Mouse (Mus musculus): ENCODE data around the gene Cklf. TPM values are rescaled to one million over a fixed set of nuclear protein-coding genes. Genes with fewer than 3 reads are reported as not detected.
A peak's percentile ranks its signal among the peaks of the same experiment; 100 is the strongest.
"Not testable (repeated sequence)": the region's sequence is repeated elsewhere in the genome, so short reads cannot be mapped to it uniquely, and the experiment has no call there.

The Cklf gene
- polyA plus RNA-seq, 1 experiment from 2014 or later: 44.1 TPM

GRCm38 (mm10) chr8:104239418-104239861, 11.2 kb upstream of the Cklf start:
- no peak overlapping the region for H3K4me2 ChIP-seq
- H3K9me3 ChIP-seq (replicated peaks): no peaks in the 10 kb centered on the region
- H3K27ac ChIP-seq: no peak overlapping the region
- no peak overlapping the region for H3K4me3 ChIP-seq
- WGBS: 91% methylated on average over 10 of the region's 10 CpGs
- H3K4me1 ChIP-seq: no peaks in the 10 kb centered on the region
- H3K9ac ChIP-seq: no peak overlapping the region
- H3K36me3 ChIP-seq (ENCODE audit: poor library complexity, severe bottlenecking): peaks cover 96% of the 10 kb centered on the region
- H3K27me3 ChIP-seq: no peaks in the 10 kb centered on the region
- ATAC-seq: no peak

- Histone ChIP-seq H3K4me3 (no peak overlapping the region), H3K9ac (no peak overlapping the region), H3K9me3 (replicated peaks) (no peaks in the 10 kb centered on the region), H3K27ac (no peak overlapping the region), H3K4me2 (no peak overlapping the region), H3K27me3 (no peaks in the 10 kb centered on the region), H3K4me1 (peaks cover 5% of the 10 kb centered on the region), H3K36me3 (ENCODE audit: poor library complexity, severe bottlenecking) (peaks cover 75% of the 10 kb centered on the region)
- 91% methylated on average over 12 of the region's 12 CpGs for WGBS
- ATAC-seq: no peak
These were observed 8.5 kb upstream of the Cklf start for GRCm38 (mm10) chr8:104242038-104242644.

GRCm38 (mm10) chr8:104246621-104247020, 4.0 kb upstream of the Cklf start:
- Histone ChIP-seq H3K4me3 (no peak overlapping the region), H3K9ac (no peak overlapping the region), H3K4me1 (peaks cover 21% of the 10 kb centered on the region), H3K36me3 (ENCODE audit: poor library complexity, severe bottlenecking) (peaks cover 31% of the 10 kb centered on the region), H3K27ac (no peak overlapping the region; the same call in 1 of the 2 replicates), H3K4me2 (no peak overlapping the region), H3K9me3 (replicated peaks) (no peaks in the 10 kb centered on the region), H3K27me3 (no peaks in the 10 kb centered on the region)
- ATAC-seq: no peak
- WGBS: 93% methylated on average over 4 of the region's 4 CpGs

GRCm38 (mm10) chr8:104247054-104247907, 3.4 kb upstream of the Cklf start:
- no peaks in the 10 kb centered on the region for H3K9me3 ChIP-seq (replicated peaks)
- peak overlapping the region; percentile 90 for H3K4me3 ChIP-seq
- peaks cover 24% of the 10 kb centered on the region for H3K36me3 ChIP-seq (ENCODE audit: poor library complexity, severe bottlenecking)
- peak overlapping the region; percentile 89 for H3K4me2 ChIP-seq
- no peaks in the 10 kb centered on the region for H3K27me3 ChIP-seq
- no peak for ATAC-seq
- 75% methylated on average over 22 of the region's 22 CpGs for WGBS
- peaks cover 25% of the 10 kb centered on the region for H3K4me1 ChIP-seq
- peak overlapping the region; percentile 92 for H3K9ac ChIP-seq
- no peak overlapping the region for H3K27ac ChIP-seq

- Histone ChIP-seq H3K9ac (peak overlapping the region; percentile 92), H3K4me1 (peaks cover 25% of the 10 kb centered on the region), H3K4me2 (peak overlapping the region; percentile 89), H3K27me3 (no peaks in the 10 kb centered on the region), H3K36me3 (ENCODE audit: poor library complexity, severe bottlenecking) (peaks cover 18% of the 10 kb centered on the region), H3K9me3 (replicated peaks) (no peaks in the 10 kb centered on the region), H3K27ac (peak overlapping the region; percentile 57; the same call in 1 of the 2 replicates), H3K4me3 (peak overlapping the region; percentile 90)
- peak; percentile 2; the same call in 1 of the 2 replicates for ATAC-seq
- 3% methylated on average over 11 of the region's 11 CpGs for WGBS
These were observed 2.8 kb upstream of the Cklf start for GRCm38 (mm10) chr8:104247908-104248275.

- H3K4me2 ChIP-seq: peak within 1 kb of the TSS; percentile 89
- H3K9me3 ChIP-seq (replicated peaks): no peaks in the 10 kb centered on the region
- peaks cover 25% of the 10 kb centered on the region for H3K4me1 ChIP-seq
- H3K4me3 ChIP-seq: peak within 1 kb of the TSS; percentile 90
- peak; percentile 92 for ATAC-seq
- H3K27ac ChIP-seq: peak within 1 kb of the TSS; percentile 57
- H3K27me3 ChIP-seq: no peaks in the 10 kb centered on the region
- under 1% methylated on average over 28 of the region's 28 CpGs for WGBS
- peaks cover 14% of the 10 kb centered on the region for H3K36me3 ChIP-seq (ENCODE audit: poor library complexity, severe bottlenecking)
- H3K9ac ChIP-seq: peak within 1 kb of the TSS; percentile 92
These were observed 2.4 kb upstream of the Cklf start, which contains the start of gene Tk2 for GRCm38 (mm10) chr8:104248276-104248675. Gene Tk2 (minus strand): TSS chr8:104248558.

- H3K27me3 ChIP-seq: no peaks in the 10 kb centered on the region
- peaks cover 6% of the 10 kb centered on the region; the same call in 1 of the 2 replicates for H3K36me3 ChIP-seq (ENCODE audit: poor library complexity, severe bottlenecking)
- H3K27ac ChIP-seq: no peak overlapping the region
- H3K9me3 ChIP-seq (replicated peaks): no peaks in the 10 kb centered on the region
- no peak overlapping the region for H3K4me2 ChIP-seq
- 90% methylated on average over 7 of the region's 7 CpGs for WGBS
- no peak overlapping the region for H3K9ac ChIP-seq
- H3K4me1 ChIP-seq: peaks cover 25% of the 10 kb centered on the region
- no peak for ATAC-seq
- H3K4me3 ChIP-seq: no peak overlapping the region
These were observed 1.1 kb upstream of the Cklf start for GRCm38 (mm10) chr8:104249442-104249996.

GRCm38 (mm10) chr8:104251461-104251860, 800 bp downstream of the Cklf start:
- peak overlapping the region; percentile 60 for H3K4me3 ChIP-seq
- WGBS: 1% methylated on average over 7 of the region's 7 CpGs
- H3K9ac ChIP-seq: peak overlapping the region; percentile 71
- H3K4me1 ChIP-seq: peaks cover 25% of the 10 kb centered on the region
- ATAC-seq: peak; percentile 4; the same call in 1 of the 2 replicates
- H3K27me3 ChIP-seq: no peaks in the 10 kb centered on the region
- H3K36me3 ChIP-seq (ENCODE audit: poor library complexity, severe bottlenecking): no peaks in the 10 kb centered on the region
- peak overlapping the region; percentile 71 for H3K4me2 ChIP-seq
- no peaks in the 10 kb centered on the region for H3K9me3 ChIP-seq (replicated peaks)
- no peak overlapping the region for H3K27ac ChIP-seq

- 89% methylated on average over 3 of the region's 3 CpGs for WGBS
These were observed 2.4 kb downstream of the Cklf start for GRCm38 (mm10) chr8:104253016-104253415.

GRCm38 (mm10) chr8:104261802-104262201, 11.1 kb downstream of the Cklf start:
- H3K4me2 ChIP-seq; H3K9ac ChIP-seq; H3K4me1 ChIP-seq; ATAC-seq; H3K4me3 ChIP-seq; H3K9me3 ChIP-seq (replicated peaks); H3K27me3 ChIP-seq; H3K27ac ChIP-seq: not testable (repeated sequence)
- 96% methylated on average over 5 of the region's 5 CpGs for WGBS
- H3K36me3 ChIP-seq (ENCODE audit: poor library complexity, severe bottlenecking): peaks cover 48% of the 10 kb centered on the region

More at GRCm38 (mm10) chr8:104253016-104253415, 2.4 kb downstream of the Cklf start:
- Histone ChIP-seq H3K9me3 (replicated peaks) (no peaks in the 10 kb centered on the region), H3K36me3 (ENCODE audit: poor library complexity, severe bottlenecking) (peaks cover 11% of the 10 kb centered on the region), H3K27me3 (no peaks in the 10 kb centered on the region), H3K9ac (no peak overlapping the region), H3K4me2 (no peak overlapping the region), H3K27ac (no peak overlapping the region), H3K4me1 (peaks cover 11% of the 10 kb centered on the region), H3K4me3 (no peak overlapping the region)
- ATAC-seq: no peak

GRCm38 (mm10) chr8:104264271-104264935, 13.7 kb downstream of the Cklf start:
- H3K27me3 ChIP-seq; H3K9me3 ChIP-seq (replicated peaks); H3K4me1 ChIP-seq; ATAC-seq; H3K9ac ChIP-seq; H3K4me3 ChIP-seq; H3K27ac ChIP-seq; H3K4me2 ChIP-seq: not testable (repeated sequence)
- 97% methylated on average over 22 of the region's 22 CpGs for WGBS
- peaks cover 23% of the 10 kb centered on the region for H3K36me3 ChIP-seq (ENCODE audit: poor library complexity, severe bottlenecking)
